Mouse (Mus musculus): ENCODE data around the gene Tbx15. TPM values are rescaled to one million over a fixed set of nuclear protein-coding genes. Genes with fewer than 3 reads are reported as not detected.

Tbx15 gene
- total RNA-seq (2018; cell fraction: chromatin; rRNA removed), result 1 to 10 TPM in 3 of 26 experiments, under 1 TPM in 2, not detected in 21; 0.12 to 7.7 (median 1.7) TPM
- under 1 TPM in 4 of 26 experiments, not detected in 22; 0.04 to 0.05 (median 0.05) TPM for total RNA-seq (2018; cell fraction: cytosol; rRNA removed)
- under 1 TPM in 3 of 26 experiments, not detected in 23; 0.10 to 0.69 (median 0.18) TPM for total RNA-seq (2018; cell fraction: nucleus; rRNA removed)
- polyA plus RNA-seq (2018), result not detected in 3 replicates

- Histone ChIP-seq H3K4me3 (ENCODE audit: inconsistent target) (no peak within 1 kb of the TSS), H3K36me3 (ENCODE audit: inconsistent target) (no peaks in the 10 kb centered on the region), H3K79me2 (ENCODE audit: inconsistent target) (no peaks in the 10 kb centered on the region), H3K27ac (no peak within 1 kb of the TSS)
- 5% methylated on average over 20 of the region's 20 CpGs for WGBS (ENCODE audit: missing documents)
These were observed at the start of gene Tbx15 for GRCm38 (mm10) chr3:99240213-99240720. Gene Tbx15, plus strand, starts transcription at chr3:99240381.

GRCm38 (mm10) chr3:99193576-99193975 lies 46.6 kb upstream of the Tbx15 start:
- H3K4me3 ChIP-seq (ENCODE audit: inconsistent target), result no peak overlapping the region
- H3K79me2 ChIP-seq (ENCODE audit: inconsistent target), result no peaks in the 10 kb centered on the region
- 86% methylated on average over 4 of the region's 4 CpGs for WGBS (ENCODE audit: missing documents)
- no peaks in the 10 kb centered on the region for H3K36me3 ChIP-seq (ENCODE audit: inconsistent target)
- H3K27ac ChIP-seq, result no peak overlapping the region

- no peaks in the 10 kb centered on the region for H3K36me3 ChIP-seq (ENCODE audit: inconsistent target)
- no peak overlapping the region for H3K4me3 ChIP-seq (ENCODE audit: inconsistent target)
- no peaks in the 10 kb centered on the region for H3K79me2 ChIP-seq (ENCODE audit: inconsistent target)
- H3K27ac ChIP-seq, result no peak overlapping the region
These were observed 36.9 kb upstream of the Tbx15 start for GRCm38 (mm10) chr3:99203331-99203730.

DNA sequence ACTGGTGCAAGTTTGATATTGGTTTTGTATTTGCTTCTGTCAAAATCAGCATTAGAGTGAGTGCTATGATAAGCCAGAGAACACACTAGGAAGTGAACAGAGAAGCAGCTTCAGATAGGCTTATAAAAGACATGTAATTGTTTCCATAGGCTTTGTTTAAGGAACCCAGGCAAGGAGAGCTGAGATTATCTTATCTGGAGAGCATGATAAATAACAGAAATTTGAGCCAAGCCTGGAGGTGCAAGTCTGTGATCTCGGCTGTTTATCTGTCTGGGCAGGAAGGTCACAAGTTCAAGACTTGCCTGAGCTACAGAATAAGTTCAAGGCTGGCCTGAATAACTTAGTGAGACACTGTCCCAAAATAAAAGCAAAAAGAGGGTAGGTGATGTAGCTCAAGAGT lies 31.8 kb upstream of the Tbx15 start:
- no peak overlapping the region for H3K27ac ChIP-seq
- WGBS (ENCODE audit: missing documents), result 83% methylated on average over 1 of the region's 1 CpGs
- no peaks in the 10 kb centered on the region for H3K79me2 ChIP-seq (ENCODE audit: inconsistent target)
- H3K36me3 ChIP-seq (ENCODE audit: inconsistent target), result no peaks in the 10 kb centered on the region
- H3K4me3 ChIP-seq (ENCODE audit: inconsistent target), result no peak overlapping the region

DNA sequence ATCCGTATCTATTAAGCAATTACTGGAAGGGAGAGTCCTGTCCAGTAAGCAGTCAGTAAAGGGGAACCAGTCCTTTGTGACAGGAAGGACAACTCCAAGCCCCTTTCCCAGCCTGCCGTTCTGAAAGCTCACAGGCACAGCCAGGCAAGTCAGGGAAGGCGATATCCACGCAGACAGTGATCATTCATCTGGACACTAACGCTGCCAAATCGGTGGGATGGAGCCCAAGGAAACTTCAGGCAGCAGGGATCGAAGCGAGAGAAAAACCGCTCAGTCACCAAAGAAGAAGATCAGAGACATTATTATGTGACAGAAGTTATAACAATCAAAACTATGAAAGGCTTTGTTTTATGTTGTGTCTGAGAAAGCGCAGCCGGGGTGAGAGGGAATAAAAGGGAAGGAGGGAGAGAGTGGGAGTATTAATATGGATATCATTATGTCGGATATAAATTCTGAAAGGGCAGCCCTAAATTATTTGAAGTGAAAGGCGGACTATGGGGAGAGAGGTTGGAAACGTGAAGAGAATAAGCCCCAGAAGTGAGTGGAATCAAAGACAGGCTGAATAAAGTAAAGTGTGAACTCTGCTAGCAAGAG lies 29.0 kb upstream of the Tbx15 start:
- no peaks in the 10 kb centered on the region for H3K79me2 ChIP-seq (ENCODE audit: inconsistent target)
- WGBS (ENCODE audit: missing documents), result 89% methylated on average over 14 of the region's 14 CpGs
- no peaks in the 10 kb centered on the region for H3K36me3 ChIP-seq (ENCODE audit: inconsistent target)
- H3K4me3 ChIP-seq (ENCODE audit: inconsistent target), result no peak overlapping the region
- no peak overlapping the region for H3K27ac ChIP-seq

DNA sequence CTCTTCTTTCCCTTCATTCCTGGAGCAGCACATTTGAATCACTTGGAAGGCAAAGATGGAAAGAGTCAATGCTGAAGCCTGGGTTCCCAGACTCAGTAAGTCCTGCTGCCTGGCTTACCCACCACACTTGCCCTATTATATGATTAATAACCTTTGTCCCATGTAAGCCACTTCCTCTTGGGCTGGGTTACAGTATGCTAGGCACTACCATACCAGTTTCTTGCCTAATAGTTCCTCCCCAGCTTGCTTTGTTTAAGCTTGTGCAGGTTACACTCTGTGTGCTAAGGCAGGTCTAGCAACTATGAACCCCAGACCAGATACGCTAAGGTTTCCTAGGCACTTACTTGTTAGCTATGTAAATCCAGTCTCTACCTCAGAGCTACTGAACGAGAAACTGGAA lies 12.4 kb upstream of the Tbx15 start:
- Histone ChIP-seq H3K79me2 (ENCODE audit: inconsistent target) (no peaks in the 10 kb centered on the region), H3K36me3 (ENCODE audit: inconsistent target) (no peaks in the 10 kb centered on the region), H3K27ac (no peak overlapping the region), H3K4me3 (ENCODE audit: inconsistent target) (no peak overlapping the region)
- 81% methylated on average over 2 of the region's 2 CpGs for WGBS (ENCODE audit: missing documents)

DNA sequence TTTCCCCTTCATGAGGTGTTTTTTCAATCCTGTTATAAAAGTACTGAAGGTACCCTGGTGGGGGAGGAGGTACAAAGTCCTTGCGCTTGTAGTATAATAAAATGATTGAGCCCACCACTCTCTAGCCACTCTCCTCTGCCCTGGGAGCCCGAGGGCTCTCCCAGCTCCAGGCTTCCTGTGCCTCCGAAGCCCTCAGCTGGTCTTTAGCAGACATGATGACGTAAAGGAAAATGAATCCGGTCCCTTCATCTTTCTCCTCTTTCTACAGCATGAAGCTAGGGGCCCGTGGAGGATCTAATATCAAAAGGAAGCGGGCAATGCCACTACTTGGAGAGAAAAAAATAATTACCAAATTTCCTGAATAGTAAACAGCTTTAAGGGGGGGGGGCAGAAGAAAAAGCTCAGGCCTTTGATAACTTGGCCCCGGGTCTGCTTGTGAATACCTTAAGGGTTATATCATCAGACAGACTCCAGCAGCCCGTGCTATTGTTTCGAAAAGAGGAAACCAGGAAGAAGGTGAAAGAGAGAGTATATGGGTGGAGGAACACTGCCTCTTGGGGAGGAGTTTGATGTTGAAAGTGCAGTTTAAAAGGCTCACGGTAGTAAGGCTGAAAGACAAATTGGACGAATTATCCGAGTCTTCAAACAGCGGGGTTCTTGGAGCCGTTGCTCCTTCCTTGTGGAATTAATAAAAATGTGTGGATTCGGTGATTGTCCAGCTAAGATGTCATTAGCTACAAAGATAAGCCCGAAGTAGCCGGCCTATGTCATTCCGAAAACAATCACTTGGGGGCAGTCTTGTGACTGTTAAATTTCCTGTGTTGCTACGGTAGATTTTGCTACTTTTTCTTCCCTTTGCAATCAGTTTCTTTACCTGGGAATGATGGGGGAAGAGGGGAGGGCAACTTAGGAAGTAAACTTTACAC lies 6.5 kb upstream of the Tbx15 start:
- Histone ChIP-seq H3K27ac (no peak overlapping the region), H3K79me2 (ENCODE audit: inconsistent target) (no peaks in the 10 kb centered on the region), H3K4me3 (ENCODE audit: inconsistent target) (no peak overlapping the region), H3K36me3 (ENCODE audit: inconsistent target) (no peaks in the 10 kb centered on the region)
- WGBS (ENCODE audit: missing documents), result 7% methylated on average over 20 of the region's 20 CpGs

GRCm38 (mm10) chr3:99234319-99234869 lies 5.8 kb upstream of the Tbx15 start:
- Histone ChIP-seq H3K36me3 (ENCODE audit: inconsistent target) (no peaks in the 10 kb centered on the region), H3K27ac (no peak overlapping the region), H3K4me3 (ENCODE audit: inconsistent target) (no peak overlapping the region), H3K79me2 (ENCODE audit: inconsistent target) (no peaks in the 10 kb centered on the region)
- WGBS (ENCODE audit: missing documents), result 9% methylated on average over 17 of the region's 17 CpGs

DNA sequence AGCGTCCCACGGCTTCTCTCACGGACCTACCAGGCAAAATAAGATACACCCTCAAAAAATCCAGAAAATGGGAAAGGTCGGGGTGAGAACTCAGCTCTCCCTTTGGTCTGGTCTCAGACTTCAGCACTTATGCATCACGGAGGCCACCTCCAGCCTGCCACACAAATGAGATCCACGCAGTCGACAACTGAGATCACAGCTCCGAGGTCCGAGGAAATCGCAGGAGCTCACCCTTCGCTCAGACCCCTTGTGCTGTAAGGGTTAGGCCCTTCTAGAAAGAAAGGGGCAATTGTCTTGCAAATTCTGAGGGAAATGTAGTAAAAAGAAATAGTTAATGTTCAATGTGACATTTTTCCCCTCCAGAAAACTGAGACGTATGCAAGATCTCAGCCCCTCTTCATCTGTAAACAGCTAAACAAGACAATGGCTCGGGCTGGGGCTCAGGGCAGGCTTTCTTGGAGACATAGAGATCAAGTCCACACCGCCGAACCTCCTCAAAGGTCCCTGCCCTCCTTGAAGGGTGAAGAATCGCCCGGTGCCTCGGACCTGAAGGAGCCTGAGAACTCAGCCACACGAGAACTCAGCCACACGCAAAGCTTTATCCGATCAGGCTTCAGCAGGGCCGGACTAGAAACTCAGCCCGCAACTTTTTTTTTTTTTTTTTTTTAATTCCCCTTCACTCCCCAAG lies 4.9 kb upstream of the Tbx15 start:
- WGBS (ENCODE audit: missing documents), result 8% methylated on average over 20 of the region's 23 CpGs
- Histone ChIP-seq H3K27ac (no peak overlapping the region), H3K36me3 (ENCODE audit: inconsistent target) (no peaks in the 10 kb centered on the region), H3K4me3 (ENCODE audit: inconsistent target) (no peak overlapping the region), H3K79me2 (ENCODE audit: inconsistent target) (no peaks in the 10 kb centered on the region)

DNA sequence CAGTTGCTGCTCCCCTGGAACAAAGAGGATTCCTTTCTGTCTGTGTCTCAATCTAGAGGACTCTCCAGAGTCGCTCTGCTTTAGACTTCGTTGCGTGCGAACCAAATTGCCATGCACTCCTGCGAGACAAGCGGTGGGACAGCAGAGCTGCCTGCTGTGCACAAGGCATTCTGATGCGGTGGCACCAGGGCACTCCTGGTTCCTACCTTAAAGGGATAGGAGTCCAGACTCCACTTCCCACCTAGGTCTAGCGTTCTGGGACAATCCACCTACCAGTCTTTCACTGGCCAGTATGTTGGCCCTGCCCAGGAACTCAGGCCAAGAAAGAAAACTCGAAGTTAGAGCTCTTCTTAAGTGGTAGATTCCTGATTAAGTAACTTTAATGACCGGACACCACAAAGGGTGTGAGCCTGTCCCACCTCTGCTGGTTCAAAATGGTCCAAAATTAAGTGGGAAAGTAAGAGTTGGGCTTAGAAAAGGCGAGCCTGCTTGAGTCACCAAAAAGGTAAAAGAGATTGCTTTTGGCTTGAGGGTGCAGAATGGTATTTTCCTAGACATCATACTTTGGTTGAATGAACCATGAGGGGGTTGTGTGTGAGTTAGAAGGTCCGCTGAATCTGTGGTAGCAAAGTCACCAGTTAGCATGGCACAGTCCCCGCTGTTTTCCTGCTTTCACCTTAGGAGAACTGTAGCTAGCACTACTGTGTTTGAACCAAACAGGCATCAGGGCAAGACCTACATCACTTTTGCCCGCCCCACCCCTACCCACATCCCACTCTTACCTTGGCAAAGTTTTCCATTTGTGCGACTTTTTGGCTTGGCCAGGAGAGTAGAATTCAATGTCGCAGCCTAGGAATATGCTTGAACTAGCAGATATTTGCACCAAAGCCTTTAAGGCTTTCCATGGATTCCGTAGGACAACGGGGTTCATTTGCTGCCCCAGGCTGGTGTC lies 4.1 kb upstream of the Tbx15 start:
- H3K27ac ChIP-seq, result no peak overlapping the region
- no peaks in the 10 kb centered on the region for H3K36me3 ChIP-seq (ENCODE audit: inconsistent target)
- WGBS (ENCODE audit: missing documents), result 12% methylated on average over 18 of the region's 18 CpGs
- H3K4me3 ChIP-seq (ENCODE audit: inconsistent target), result no peak overlapping the region
- no peaks in the 10 kb centered on the region for H3K79me2 ChIP-seq (ENCODE audit: inconsistent target)

DNA sequence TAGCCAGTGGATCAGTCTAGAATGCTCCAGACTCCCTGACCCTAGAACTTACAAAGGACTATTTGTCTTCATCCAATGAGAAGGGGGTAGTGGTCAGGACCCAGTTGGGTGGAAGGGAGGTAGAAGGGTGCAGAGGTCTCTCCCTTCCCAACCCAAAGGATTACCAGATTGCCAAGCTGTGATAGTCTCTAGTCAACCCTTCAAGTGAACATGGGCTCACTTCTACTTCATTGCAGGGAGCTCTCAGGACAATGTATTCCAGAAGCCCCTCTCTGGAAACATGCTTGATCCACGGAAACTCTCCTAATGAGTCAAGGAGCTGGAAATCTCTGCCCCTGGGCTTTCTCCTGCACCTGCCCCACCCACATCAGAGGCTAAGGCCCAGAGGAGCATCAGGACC lies 1.5 kb upstream of the Tbx15 start:
- WGBS (ENCODE audit: missing documents), result 0% methylated on average over 1 of the region's 1 CpGs
- Histone ChIP-seq H3K27ac (no peak overlapping the region), H3K79me2 (ENCODE audit: inconsistent target) (no peaks in the 10 kb centered on the region), H3K4me3 (ENCODE audit: inconsistent target) (no peak overlapping the region), H3K36me3 (ENCODE audit: inconsistent target) (no peaks in the 10 kb centered on the region)

DNA sequence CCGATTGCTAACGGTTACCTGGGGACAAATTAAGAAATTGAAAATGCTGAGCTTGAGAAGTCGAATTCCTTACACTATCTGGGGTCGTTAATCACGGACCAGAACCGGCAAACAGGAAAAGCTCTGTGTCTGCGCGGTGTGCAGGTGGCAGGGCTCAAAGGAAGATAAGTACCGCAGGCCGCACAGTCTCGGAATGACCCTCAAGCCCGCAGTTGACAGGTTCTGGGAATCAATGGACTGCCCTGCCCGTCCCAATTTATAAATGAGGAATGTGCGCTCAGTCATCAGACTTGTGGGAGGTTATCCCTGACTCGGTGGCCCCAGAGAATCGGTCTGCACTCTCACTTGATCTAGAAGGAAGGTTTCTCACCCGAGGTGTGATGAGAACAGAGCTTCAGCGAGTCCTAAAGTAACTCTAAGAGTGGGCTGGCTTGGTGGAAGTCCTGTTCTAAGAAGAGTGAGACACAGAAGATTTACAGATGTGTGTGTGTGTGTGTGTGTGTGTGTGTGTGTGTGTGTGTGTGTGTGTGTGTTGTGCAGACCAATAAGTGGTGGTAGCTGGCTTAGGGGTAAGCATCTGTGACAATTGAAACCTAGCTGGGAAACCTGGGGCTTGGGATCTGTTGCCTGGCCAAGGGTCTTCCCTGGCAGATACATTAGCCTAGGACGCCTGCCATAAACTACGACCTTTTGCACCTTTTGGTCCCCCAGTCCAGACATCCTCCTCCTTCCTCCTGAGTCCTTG lies 708 bp upstream of the Tbx15 start:
- WGBS (ENCODE audit: missing documents), result 6% methylated on average over 20 of the region's 20 CpGs
- H3K36me3 ChIP-seq (ENCODE audit: inconsistent target), result no peaks in the 10 kb centered on the region
- H3K4me3 ChIP-seq (ENCODE audit: inconsistent target), result no peak overlapping the region
- no peaks in the 10 kb centered on the region for H3K79me2 ChIP-seq (ENCODE audit: inconsistent target)
- no peak overlapping the region for H3K27ac ChIP-seq
